Mouse (Mus musculus): ENCODE measurements at regions not wholly inside any gene's neighbourhood (a gene's known extent, or its start where the extent isn't known, plus 50 kb on each side); places are given as distances from the start of the nearest gene placed in this dataset.

GRCm38 (mm10) chr3:35235772-35236171 lies 518.1 kb upstream of the Atp11b start:
- no peak for DNase-seq

DNA sequence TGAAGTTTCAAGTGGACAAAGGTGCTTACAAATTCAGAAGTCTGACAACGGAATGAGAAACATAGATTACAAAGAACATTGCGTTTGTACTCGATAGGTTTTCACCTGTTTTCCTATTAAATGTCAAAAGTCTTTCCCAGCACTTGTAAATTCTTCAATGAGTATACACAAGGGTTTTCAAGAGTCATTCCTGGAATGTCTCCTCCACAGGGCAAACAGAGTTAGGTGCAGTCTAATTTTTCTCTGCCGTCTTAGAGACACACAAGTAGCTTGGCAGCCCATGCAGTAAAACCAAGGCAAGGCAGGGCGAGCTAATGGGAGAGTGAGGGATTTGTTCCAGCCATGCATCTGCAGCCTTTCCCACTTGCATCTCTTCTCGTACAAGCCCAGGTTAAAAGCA lies 516.6 kb upstream of the Atp11b start:
- DNase-seq: no peak

GRCm38 (mm10) chr3:35242349-35242748 lies 511.6 kb upstream of the Atp11b start:
- no peak for DNase-seq

GRCm38 (mm10) chr3:35242871-35243529 lies 510.9 kb upstream of the Atp11b start:
- DNase-seq: no peak

DNA sequence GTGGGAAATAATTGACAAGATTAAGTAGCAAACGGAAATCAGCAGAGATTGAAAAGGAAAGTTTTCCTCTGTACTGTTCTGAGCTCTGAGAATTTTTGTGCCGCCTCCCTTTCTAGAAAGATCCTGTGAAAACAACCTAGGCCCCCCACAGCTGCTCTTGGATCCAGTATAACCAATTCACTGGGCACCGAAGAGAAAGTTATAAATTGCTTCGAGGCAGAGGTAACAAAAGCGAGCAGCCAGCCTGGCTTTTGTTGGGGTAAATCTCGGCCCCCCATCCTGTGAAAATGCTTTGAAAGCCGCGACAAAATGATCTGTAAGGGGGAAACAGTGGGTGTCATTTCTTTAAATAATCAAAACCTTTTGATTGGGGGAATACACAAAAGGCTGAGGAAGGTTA lies 508.9 kb upstream of the Atp11b start:
- DNase-seq: no peak

DNA sequence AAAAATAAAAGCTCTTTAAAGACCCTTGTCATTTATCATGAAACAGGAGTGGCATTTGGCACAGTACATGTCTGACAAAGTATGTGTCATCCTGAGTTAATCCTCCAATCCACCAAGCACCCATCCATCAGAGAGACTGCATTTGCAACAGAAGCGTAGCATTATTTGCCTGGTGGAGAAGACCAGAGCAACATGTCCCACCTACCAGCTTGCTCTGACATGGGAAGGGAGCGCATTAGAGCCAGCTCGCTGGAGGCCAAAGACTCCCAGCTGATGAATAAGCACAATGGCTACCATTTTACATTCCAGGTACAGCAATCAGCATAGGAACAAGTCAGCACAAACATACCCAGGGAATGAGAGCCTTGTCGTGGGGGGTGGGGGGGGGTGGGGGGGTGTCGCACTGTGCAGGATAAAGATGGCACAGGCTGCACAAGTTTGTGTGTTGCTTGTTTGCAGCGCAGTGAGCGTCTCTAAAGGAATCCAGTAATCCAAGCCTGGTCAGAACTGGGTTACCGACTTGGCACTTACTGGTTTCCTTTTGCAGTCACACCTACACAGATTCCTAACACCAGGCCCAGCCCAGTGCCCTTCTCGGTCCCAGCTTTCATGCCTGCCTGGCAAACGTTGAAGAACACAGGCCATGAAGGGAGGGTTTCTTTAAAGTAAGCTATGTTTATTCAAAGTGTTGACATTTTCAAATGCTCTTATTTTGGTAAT lies 507.8 kb upstream of the Atp11b start:
- no peak for DNase-seq

DNA sequence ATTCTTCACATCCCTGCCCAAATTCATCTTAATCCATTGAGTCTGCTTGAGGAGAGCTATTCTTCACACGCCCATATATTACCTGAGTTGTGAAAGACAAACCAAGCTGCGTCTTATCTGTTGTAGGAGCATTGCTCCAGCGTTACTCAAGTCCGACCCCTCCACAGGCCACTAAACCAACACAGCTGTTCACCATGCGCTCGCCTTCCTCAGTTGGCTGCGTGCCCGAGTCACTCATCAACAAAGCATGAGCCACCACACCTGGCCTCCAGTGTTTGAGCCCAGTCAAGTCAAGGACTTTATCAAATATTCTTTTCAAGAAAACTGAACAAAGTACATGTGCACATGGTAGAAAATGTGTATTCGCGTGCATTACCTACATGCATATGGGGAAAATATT lies 504.7 kb upstream of the Atp11b start:
- peak; percentile 44 for DNase-seq

- no peak for DNase-seq
Observed at GRCm38 (mm10) chr3:35250092-35250749, 503.7 kb upstream of the Atp11b start.

- DNase-seq: no peak
Observed at GRCm38 (mm10) chr3:35253861-35254260, 500.0 kb upstream of the Atp11b start.

DNA sequence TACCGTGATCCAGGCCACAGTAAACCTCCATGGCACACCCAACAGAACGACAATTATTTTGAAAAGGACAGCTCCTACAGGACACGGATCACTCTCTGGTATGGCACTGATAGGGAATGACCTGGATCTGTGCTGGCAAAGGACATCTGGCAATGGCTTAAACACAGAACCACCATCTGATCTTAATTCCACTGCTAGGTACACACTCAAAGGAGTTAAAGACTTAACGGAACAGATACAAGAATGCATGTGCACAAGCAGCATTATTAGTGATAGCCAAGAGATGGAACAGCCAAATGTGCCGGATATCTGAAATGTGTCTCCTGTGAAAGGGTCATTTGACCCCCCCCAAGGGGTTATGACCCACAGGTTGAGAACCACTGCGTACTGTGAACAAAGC lies 493.0 kb upstream of the Atp11b start:
- DNase-seq: no peak

- no peak for DNase-seq
Observed at GRCm38 (mm10) chr3:35268949-35269348, 485.0 kb upstream of the Atp11b start.

DNA sequence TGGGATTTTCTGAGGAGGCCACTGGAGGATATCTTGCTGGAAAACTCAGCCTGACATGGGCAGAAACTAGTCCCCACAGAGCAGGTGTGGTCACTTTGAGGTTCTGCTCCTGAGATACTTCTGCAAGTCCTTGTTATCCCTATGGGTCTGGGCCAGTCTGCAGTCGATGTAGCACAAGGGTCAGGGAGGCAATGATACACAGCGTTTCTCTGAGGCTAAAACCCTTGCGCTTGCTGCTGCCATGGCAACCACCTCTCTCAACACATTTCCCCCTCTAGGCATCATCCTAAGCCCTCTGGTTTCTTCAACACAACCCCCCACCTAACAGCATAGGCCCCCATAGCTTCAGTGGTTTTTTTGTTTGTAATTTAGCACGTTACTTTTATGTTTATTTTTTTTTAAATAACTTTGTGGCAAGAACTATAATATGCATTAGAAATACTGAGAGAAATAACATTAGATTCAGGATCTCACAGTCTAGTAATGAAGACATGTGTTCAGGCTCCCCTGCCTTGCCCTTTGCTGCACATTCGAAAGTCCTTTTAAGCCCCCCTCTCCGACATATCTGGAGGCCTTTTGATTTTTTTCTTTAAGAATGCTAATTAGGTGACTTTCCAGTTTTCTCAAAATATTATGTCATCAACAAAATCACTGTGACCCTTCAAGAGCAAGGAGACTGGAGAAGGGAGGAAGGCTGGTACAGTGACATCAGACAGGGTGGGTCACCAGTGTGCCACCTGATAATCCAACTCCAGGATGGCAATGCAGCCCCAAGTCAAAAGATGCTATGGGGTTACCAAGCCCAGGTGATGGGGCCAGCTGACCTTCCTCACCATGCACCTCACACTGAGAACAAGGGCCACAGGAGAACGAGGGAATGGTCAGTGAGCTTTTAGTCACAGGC lies 483.7 kb upstream of the Atp11b start:
- no peak for DNase-seq

- DNase-seq: peak; percentile 7
Observed at GRCm38 (mm10) chr3:35273546-35273945, 480.4 kb upstream of the Atp11b start.

DNA sequence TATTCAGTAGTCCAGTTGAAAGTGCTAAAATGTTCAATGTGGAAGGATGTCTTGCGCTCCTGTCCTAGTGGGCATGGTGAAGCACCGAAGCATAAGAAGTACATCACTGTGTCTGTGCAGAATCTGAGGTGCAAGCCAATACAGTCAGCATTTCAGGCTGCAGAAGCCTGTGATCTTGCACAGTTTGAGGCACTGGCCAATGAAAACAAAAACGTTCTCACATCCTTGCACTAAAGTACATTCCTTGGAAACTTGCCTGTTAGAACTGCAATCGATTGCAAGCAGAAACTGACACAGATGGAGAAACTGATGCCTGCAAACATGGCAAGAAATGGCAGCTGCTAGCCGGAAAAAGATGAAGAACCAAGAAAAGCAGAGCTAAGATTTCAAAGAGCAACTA lies 472.9 kb upstream of the Atp11b start:
- no peak for DNase-seq

- DNase-seq: no peak
Observed at GRCm38 (mm10) chr3:35282106-35282505, 471.8 kb upstream of the Atp11b start.

- no peak for DNase-seq
Observed at GRCm38 (mm10) chr3:35294771-35295170, 459.1 kb upstream of the Atp11b start.

GRCm38 (mm10) chr3:35295746-35296145 lies 458.2 kb upstream of the Atp11b start:
- no peak for DNase-seq

DNA sequence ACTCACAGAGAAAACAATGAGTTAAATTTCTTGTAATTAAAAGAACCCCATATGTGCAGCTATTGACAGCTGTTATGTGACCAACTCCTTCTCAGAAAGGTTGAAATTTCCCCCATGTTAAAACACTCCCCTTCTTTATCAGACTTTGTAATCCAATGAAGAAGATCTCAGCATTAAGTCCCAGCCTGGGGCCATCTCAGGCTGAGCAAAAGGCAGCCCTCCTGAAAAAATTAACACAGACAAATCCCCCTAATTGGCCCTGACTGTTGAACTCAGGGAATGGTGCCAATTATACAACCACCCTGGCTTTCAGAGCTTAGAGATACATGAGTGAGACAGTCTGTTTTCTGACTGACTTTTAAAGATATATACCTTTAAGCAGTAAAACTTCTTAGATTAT lies 454.9 kb upstream of the Atp11b start:
- no peak for DNase-seq

DNA sequence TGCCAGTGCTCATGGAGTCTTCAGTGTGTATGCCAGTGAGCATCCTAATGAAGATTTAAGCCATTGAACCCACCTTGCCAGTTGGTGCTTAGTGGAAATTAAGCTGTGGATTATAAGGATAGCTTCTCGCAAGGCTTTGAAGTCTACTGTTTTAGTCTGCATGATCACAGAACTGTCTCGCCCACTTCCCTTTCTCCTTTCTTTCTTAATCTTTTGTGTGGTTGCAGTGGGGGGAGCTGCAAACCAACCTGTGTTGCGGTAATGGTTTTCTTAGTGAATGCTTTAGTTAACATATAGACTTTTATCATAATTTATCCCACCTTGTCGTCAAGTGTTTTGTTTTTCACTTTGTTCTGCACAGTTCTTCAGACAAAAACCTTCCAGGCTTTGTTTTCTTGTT lies 447.9 kb upstream of the Atp11b start:
- no peak for DNase-seq

- DNase-seq: no peak
Observed at GRCm38 (mm10) chr3:35314177-35314576, 439.7 kb upstream of the Atp11b start.

GRCm38 (mm10) chr3:35315162-35315561 lies 438.7 kb upstream of the Atp11b start:
- no peak for DNase-seq

DNA sequence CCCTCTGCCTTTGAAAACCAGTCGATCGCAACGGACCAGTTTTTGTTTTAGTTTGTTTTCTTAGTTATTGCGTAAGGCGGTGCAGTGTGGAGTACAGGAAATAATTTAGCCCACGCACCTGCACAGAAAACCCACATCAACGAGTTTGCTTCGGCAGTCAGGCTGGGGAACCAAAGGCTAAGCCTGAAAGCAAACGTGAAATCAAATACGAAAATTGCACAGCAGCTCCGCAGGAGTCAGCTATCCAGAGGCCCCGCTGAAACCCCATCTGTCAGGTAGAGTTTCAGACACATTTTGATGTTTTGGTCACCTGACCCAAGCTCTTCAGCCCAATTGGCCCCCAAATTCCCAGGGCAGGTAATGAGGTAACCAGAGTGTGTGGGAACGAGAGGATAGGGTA lies 435.6 kb upstream of the Atp11b start:
- no peak for DNase-seq

DNA sequence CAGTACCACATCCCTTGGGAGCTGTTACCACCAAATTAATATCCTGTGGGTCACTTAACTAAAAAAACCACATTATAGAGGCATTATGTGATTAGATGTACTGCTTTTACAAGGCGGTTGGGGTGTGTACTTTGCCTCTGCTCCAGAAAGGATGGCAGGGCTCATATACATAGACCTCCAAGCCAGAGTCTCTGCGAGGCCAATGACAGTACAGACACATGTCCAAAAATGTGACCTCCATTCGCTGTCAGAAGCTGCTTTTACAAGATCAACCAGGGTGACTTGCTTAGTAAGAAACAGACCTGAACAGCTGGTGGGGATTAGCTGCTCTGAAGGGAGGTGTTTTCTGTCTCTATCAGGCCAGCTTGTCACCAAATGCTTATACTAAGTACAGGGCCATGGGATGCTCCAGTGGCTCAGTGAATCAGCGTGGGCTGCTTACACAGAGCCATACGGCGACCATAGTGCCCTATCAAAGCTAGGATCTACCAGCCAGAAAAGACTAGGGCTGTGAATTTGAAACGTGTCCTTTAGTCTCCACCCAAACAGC lies 433.0 kb upstream of the Atp11b start:
- no peak for DNase-seq

All from heart, postnatal 4 days (tissue).